Mouse (Mus musculus) heart, postnatal 14 days (tissue): ENCODE results near the gene Serpina1f. TPM values are rescaled to one million over a fixed set of nuclear protein-coding genes. Genes with fewer than 3 reads are reported as not detected.
"Not testable (repeated sequence)": the region's sequence is repeated elsewhere in the genome, so short reads cannot be mapped to it uniquely, and the experiment has no call there.

Experiments
- DNase-seq, 2 experiments: peaks; one replicate each; pipeline ENCODE4 v3.0.0; 2021 to 2022
- intact Hi-C: fragments of 180-260 bp; cut with DNase I; formaldehyde crosslinking; loops from one replicate; pipeline ENCODE4 v1.15.1; 2025
- total RNA-seq, 2 experiments: library from RNA; stranded (reverse); gene quantifications; 2 replicates each; pipeline ENCODE4 v1.2.3; 2021

Serpina1f gene
- total RNA-seq, 2 experiments from 2014 or later = not detected

GRCm38 (mm10) chr12:103670344-103670743, 25.0 kb downstream of the Serpina1f start:
- DNase-seq = peak in 1 of 2 experiments; percentile 5
- intact Hi-C loops = no loop called here

DNA sequence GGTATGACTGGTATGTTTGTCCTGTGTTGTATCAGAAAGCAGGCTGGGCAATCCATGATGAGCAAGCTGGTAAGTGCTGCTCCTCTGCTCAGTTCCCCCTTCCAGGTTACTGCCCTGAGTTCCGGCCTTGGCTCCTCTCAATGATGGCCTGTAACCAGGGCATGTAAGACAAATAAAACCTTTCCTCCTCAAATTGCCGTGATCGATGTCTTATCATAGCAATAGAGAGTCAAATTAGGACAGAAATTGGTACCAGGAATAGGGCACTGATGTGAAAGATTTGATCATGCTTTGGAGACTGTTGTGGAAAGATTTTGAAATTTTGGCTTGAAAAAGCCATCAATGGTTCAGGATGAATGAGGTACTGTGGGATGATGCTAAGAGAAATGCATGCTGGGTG, 30.0 kb downstream of the Serpina1f start:
- intact Hi-C loops = no loop called here
- no peak for DNase-seq

DNA sequence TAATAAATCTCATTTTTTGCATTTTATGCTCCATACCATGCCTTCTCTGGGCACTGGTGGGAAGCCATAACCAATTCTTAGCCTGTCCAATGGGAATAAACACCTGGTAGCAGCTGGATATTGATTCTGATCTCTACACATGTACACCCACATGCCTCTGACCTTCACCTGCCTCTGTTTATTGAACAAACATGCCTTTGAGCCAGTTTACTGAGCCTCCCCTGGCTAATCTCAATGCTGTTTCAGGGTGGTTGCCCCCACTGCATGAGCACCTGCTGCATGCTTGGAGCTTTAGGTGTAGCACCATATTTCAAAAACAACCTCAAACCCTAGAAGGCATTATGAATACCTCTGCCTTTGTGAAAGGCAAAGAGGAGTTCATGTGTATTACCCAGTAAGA, 33.3 kb downstream of the Serpina1f start:
- intact Hi-C loops, DNase-seq: not testable (repeated sequence)

DNA sequence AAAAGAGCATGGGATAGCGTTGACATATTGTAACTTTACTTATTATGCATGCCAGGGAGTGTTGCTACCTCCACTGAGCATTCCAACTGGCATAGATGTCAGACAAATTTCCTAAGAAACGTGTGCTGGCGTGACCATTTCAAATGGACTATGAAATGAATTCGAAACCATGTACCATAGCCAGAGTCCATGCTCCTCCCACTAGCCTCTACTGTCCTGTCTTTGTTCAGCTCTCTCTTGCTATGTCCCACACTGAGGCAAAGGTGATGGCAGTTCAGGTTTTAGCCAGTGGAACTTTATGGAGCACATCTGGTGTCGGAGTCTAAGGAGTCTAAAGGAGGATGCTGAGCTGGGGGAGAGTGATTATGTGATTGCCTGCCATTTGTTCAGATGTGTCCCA, 35.3 kb downstream of the Serpina1f start:
- intact Hi-C loops = no loop called here
- DNase-seq = no peak

GRCm38 (mm10) chr12:103659171-103659570, 36.2 kb downstream of the Serpina1f start:
- DNase-seq = no peak
- intact Hi-C loops = no loop called here

DNA sequence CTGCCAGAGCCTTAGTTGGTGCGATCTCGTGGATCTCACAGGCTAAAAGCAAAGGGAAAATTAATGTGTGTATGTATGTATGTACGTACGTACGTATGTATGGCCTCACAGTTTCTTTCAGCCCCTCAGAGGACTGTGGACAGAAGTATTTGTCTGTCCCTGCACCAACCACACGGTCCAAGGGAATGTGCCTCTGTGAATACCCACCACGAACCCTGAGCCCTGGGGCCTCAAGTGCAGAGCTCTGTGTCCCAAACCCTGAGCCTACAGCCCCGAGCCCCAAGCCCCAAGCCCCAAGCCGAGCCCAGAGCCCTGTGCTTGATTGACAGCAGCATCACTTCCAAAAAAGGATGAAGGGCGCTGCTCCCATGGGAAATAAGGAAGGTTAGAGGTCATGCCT, 37.3 kb downstream of the Serpina1f start:
- intact Hi-C loops = no loop called here
- no peak for DNase-seq

- intact Hi-C loops = no loop called here
- peak in 1 of 2 experiments; percentile 8 for DNase-seq
These were observed 38.3 kb downstream of the Serpina1f start, which contains the start of gene Serpina6 for GRCm38 (mm10) chr12:103656848-103657626. Gene Serpina6 (minus strand): TSS chr12:103657212.

- intact Hi-C loops = no loop called here
- DNase-seq = no peak
These were observed 39.9 kb downstream of the Serpina1f start for GRCm38 (mm10) chr12:103655123-103656044.

- intact Hi-C loops = no loop called here
- no peak for DNase-seq
These were observed 41.5 kb downstream of the Serpina1f start for GRCm38 (mm10) chr12:103653836-103654235.

DNA sequence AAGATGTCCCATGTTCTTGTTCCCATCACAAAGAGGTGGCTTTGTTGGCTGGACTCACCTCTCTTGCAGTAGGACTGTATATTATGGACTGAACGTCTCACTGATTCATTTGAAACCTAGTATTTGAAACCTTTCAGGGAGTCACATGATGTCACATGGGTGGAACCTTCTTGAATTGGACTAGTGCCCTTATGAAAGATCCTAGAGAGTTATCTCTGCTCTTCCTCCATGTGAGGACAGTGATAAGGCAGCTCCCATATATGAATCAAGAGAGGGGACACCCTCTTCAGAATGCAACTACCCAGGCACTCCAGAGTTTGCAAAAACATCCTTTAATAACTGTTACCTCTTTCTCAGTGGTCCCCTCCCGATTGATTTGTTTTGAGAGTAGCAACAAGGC, 49.0 kb downstream of the Serpina1f start:
- intact Hi-C loops = loop anchor here (10.0 kb wide), 1 partner anchor 222 kb away; the partner anchor contains the start of gene Ddx24
- DNase-seq = no peak

DNA sequence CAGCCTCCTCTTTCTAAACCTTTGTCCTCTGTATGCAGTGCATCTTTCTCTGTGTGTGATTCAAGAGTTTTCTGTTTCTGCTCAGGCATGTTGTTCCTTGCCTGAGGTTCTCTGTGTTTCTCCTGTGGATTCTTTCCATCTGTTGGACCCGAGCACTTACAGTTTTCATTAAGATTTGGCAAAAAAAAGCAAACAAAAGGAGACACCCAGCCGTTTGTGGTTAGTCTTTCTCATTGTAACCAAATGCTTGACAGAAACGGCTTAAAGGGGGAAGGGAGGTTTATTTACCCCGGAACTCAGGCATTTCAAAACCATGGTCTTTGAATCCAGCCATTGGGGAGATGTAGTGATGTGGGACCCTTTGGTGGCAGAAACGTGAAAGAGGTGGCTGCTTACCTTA, 50.7 kb downstream of the Serpina1f start:
- intact Hi-C loops = loop anchor here (5.0 to 10.0 kb wide), 2 partner anchors 102 to 220 kb away; partner anchors contain the start of gene Ddx24
- DNase-seq = no peak

- intact Hi-C loops = loop anchor here (5.0 to 10.0 kb wide), 2 partner anchors 102 to 219 kb away; partner anchors contain the start of gene Ddx24
- DNase-seq = no peak
These were observed 51.5 kb downstream of the Serpina1f start for GRCm38 (mm10) chr12:103643818-103644217.

DNA sequence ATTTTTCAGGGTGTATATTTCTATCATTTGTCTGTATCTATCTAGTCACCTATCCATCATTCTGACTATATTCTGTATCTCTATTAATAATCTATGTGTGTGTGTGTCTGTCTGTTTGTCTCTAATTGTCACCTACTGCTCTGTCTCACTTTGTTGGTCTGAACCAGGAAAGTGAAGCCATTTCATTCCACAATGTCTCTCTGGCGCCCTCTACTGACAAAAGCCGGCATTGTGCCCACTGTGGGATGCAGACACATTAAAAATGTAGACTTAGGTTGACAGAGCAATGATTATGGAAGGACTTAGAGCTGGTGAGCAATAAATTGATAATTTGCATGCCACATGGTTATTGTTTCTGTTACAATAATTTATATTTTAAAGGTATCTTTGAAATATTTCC, 52.0 kb downstream of the Serpina1f start:
- DNase-seq = peak; percentile 73 to 88
- intact Hi-C loops = loop anchor here (5.0 to 10.0 kb wide), 2 partner anchors 101 to 219 kb away; partner anchors contain the start of gene Ddx24

Other genes with a start within 250 kb of the Serpina1f start
- gene Ifi27l2b, start 238.3 kb downstream of the Serpina1f start, total RNA-seq = not detected
- under 1 TPM; 0.50 to 0.98 TPM for gene Ppp4r4, start 163.2 kb downstream of the Serpina1f start, total RNA-seq
- not detected for gene Serpina10, start 64.1 kb downstream of the Serpina1f start, total RNA-seq
- gene Serpina6, start 38.3 kb downstream of the Serpina1f start, total RNA-seq = not detected
- not detected for gene Serpina16, start 19.4 kb downstream of the Serpina1f start, total RNA-seq
- not detected for gene Serpina1d, start 78.1 kb upstream of the Serpina1f start, total RNA-seq
- gene Serpina1b, start 134.8 kb upstream of the Serpina1f start, total RNA-seq = under 1 TPM in 1 of 2 experiments, not detected in 1; 0.17 TPM
- not detected for gene Serpina1a, start 168.0 kb upstream of the Serpina1f start, total RNA-seq
- gene Serpina1c, start 209.4 kb upstream of the Serpina1f start, total RNA-seq = not detected